Mouse (Mus musculus) thymus, adult 2 months (tissue): ENCODE results near the gene Memo1.
"Not testable (repeated sequence)": the region's sequence is repeated elsewhere in the genome, so short reads cannot be mapped to it uniquely, and the experiment has no call there.

Experiments used
- CTCF ChIP-seq: fragments of 200-500 bp; IDR thresholded peaks from 2 replicates; pipeline ENCODE4 v1.5.1; 2012; ENCODE audit warnings: mild to moderate bottlenecking, control low read depth, low read length, moderate library complexity, borderline replicate concordance; ENCODE audit not compliant: control insufficient read depth, poor library complexity, insufficient read depth; ENCODE audit errors: extremely low read depth
- POLR2A ChIP-seq: fragments of 200-500 bp; IDR thresholded peaks from 2 replicates; pipeline ENCODE4 v1.6.1; 2012; ENCODE audit warnings: mild to moderate bottlenecking, low read length, control low read depth, moderate library complexity; ENCODE audit not compliant: control insufficient read depth, poor library complexity, insufficient read depth; ENCODE audit errors: extremely low read depth

GRCm38 (mm10) chr17:74328146-74328545, 32.8 kb upstream of the Memo1 start:
- TF ChIP-seq CTCF, POLR2A: not testable (repeated sequence)
